Mouse (Mus musculus) olfactory bulb, adult 2 months (tissue): Measurements from ENCODE around the gene Ms4a10.

Experiments used
- CTCF ChIP-seq: fragments of 200-500 bp; IDR thresholded peaks from 2 replicates; pipeline ENCODE4 v1.5.1; 2012; ENCODE audit warnings: low read depth, mild to moderate bottlenecking, low read length, moderate library complexity; ENCODE audit not compliant: insufficient read depth
- POLR2A ChIP-seq: fragments of 200-500 bp; IDR thresholded peaks from 2 replicates; pipeline ENCODE4 v1.6.1; 2012; ENCODE audit warnings: mild to moderate bottlenecking, low read depth, low read length, moderate library complexity; ENCODE audit not compliant: insufficient read depth

DNA sequence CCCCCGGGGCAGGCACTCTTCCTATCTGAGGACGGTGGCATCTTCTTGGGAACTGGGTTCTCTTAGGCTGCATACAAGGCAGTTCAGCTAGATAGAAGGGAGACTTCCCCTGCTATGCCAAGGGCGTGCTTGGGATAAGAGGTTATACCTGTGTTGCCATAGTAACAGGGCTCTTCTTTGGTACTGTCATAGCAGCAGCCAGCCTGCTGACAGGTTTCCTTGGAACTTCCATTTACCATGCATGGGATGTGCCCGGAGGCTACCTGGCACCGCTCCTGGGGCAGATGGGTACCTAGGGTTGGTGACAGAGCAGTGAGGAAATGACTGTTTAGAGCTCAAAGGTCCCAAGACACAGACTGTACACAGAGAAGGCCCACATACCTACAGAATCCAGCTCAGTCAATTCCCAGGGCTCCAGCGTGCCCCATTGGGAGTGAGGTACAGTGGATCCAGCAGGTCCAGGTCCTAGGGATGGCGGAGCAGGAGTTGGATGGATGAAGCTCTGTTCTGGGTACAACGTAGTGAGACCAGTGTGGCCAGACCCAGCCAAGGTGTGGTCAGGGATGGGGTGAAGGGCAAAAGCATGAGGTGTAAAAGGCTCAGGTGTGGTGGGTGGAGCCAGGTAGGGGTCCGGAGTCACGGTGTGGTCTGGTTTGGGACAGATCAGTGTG lies 56.0 kb downstream of the Ms4a10 start:
- TF ChIP-seq CTCF (no peak), POLR2A (no peak)
